Mouse (Mus musculus) myocyte (in vitro differentiated cells): ENCODE results near the gene Dcaf15. TPM values are rescaled to one million over a fixed set of nuclear protein-coding genes. Genes with fewer than 3 reads are reported as not detected.

Experiments used
- H3K27me3 ChIP-seq: one replicate; pipeline ENCODE4 v1.6.1; 2011; ENCODE audit not compliant: control insufficient read depth, insufficient read depth, insufficient read length
- H3K36me3 ChIP-seq: one replicate; pipeline ENCODE4 v1.6.1; 2011; ENCODE audit not compliant: control insufficient read depth, insufficient read depth
- H3K4me2 ChIP-seq: one replicate; pipeline ENCODE4 v1.6.1; 2011; ENCODE audit warnings: low read depth, control low read depth
- H3K4me3 ChIP-seq: one replicate; pipeline ENCODE4 v1.5.1; 2011; ENCODE audit warnings: mild to moderate bottlenecking, control low read depth, moderate library complexity
- H3K79me2 ChIP-seq: one replicate; pipeline ENCODE4 v1.6.1; 2011; ENCODE audit not compliant: control insufficient read depth, insufficient read depth
- H3ac ChIP-seq: one replicate; pipeline ENCODE4 v1.6.1; 2011; ENCODE audit not compliant: control insufficient read depth, insufficient read length
- MYOD1 ChIP-seq, 3 experiments: IDR thresholded peaks; one replicate each; pipeline ENCODE4 v1.6.1; 2011; ENCODE audit warnings: control low read depth in 2 of 3, low read depth in 2 of 3, mild to moderate bottlenecking in 2 of 3, moderate library complexity in 1 of 3; ENCODE audit not compliant: insufficient read length in 2 of 3, control insufficient read depth in 1 of 3
- POLR2AphosphoS2 ChIP-seq: IDR thresholded peaks from one replicate; pipeline ENCODE4 v1.6.1; 2011; ENCODE audit warnings: low read depth, control low read depth; ENCODE audit not compliant: insufficient read length
- polyA plus RNA-seq: library from polyadenylated mRNA; unstranded; fragments of >200 nt; fragmentation: generic; extraction: Trizol; gene quantifications from one replicate; pipeline ENCODE4 v1.2.1, GENCODE M21; 2012; ENCODE audit warnings: missing spikeins

Dcaf15 gene
- polyA plus RNA-seq, 1 experiment, result 24.3 TPM

DNA sequence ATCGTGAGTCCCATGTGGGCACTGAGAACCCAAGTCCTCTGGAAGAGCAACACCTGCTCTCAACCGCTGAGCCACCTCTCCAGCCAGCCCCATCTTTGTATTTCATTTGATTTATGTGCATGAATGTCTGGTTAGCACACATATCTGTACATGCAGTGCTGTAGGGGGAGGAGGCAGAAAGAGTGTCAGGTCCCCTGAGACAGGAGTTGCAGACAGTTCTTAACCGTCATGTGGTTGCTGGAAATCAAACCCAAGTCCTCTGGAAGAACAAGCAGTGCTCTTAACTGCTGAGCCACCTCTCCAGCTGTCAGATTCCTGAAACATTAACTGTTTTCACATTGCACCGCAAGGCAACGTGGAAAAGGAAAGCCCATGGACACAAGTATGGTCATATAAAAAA lies 56.4 kb downstream of the Dcaf15 start:
- H3K4me2 ChIP-seq, result no peak overlapping the region
- TF ChIP-seq POLR2AphosphoS2 (no peak), MYOD1 (IDR thresholded peaks at IDR 0.05; ENCODE audit: control insufficient read depth in 1 of 3, insufficient read length in 2 of 3, low read depth in 2 of 3) (peak in 1 of 3 experiments; percentile 24)
- H3K4me3 ChIP-seq, result no peak overlapping the region
- no peaks in the 10 kb centered on the region for H3K79me2 ChIP-seq
- H3ac ChIP-seq, result no peak overlapping the region
- no peaks in the 10 kb centered on the region for H3K36me3 ChIP-seq
- no peaks in the 10 kb centered on the region for H3K27me3 ChIP-seq

Other genes starting within 250 kb of the Dcaf15 start
- gene Adgrl1, start 204.7 kb downstream of the Dcaf15 start, polyA plus RNA-seq, result 11.5 TPM
- gene Gm10644, start 149.6 kb downstream of the Dcaf15 start, polyA plus RNA-seq, result 0.11 TPM
- gene Asf1b, start 149.3 kb downstream of the Dcaf15 start, polyA plus RNA-seq, result 36.8 TPM
- gene Prkaca, start 131.8 kb downstream of the Dcaf15 start, polyA plus RNA-seq, result 181 TPM
- 30.6 TPM for gene Samd1, start 107.1 kb downstream of the Dcaf15 start, polyA plus RNA-seq
- gene 1700067K01Rik, start 103.3 kb downstream of the Dcaf15 start, polyA plus RNA-seq, result 0.29 TPM
- 6.1 TPM for gene 2210011C24Rik, start 92.6 kb downstream of the Dcaf15 start, polyA plus RNA-seq
- gene Palm3, start 83.3 kb downstream of the Dcaf15 start, polyA plus RNA-seq, result 4.9 TPM
- gene Il27ra, start 62.2 kb downstream of the Dcaf15 start, polyA plus RNA-seq, result 0.07 TPM
- not detected for gene Rln3, start 59.8 kb downstream of the Dcaf15 start, polyA plus RNA-seq
- 0.35 TPM for gene Gm10643, start 39.6 kb downstream of the Dcaf15 start, polyA plus RNA-seq
- 9.9 TPM for gene Rfx1, start 37.9 kb downstream of the Dcaf15 start, polyA plus RNA-seq
- 9.3 TPM for gene Podnl1, start 21.2 kb upstream of the Dcaf15 start, polyA plus RNA-seq
- gene Cc2d1a, start 43.2 kb upstream of the Dcaf15 start, polyA plus RNA-seq, result 25.3 TPM
- 0.24 TPM for gene 4930432K21Rik, start 43.3 kb upstream of the Dcaf15 start, polyA plus RNA-seq
- gene Nanos3, start 80.4 kb upstream of the Dcaf15 start, polyA plus RNA-seq, result 1.2 TPM
- 12.7 TPM for gene Zswim4, start 132.3 kb upstream of the Dcaf15 start, polyA plus RNA-seq
- 232 TPM for gene D8Ertd738e, start 145.0 kb upstream of the Dcaf15 start, polyA plus RNA-seq
- gene Mri1, start 152.6 kb upstream of the Dcaf15 start, polyA plus RNA-seq, result 22.8 TPM
- 28.9 TPM for gene Ccdc130, start 165.6 kb upstream of the Dcaf15 start, polyA plus RNA-seq